Mouse (Mus musculus): ENCODE data around the gene 1700003E16Rik. TPM values are rescaled to one million over a fixed set of nuclear protein-coding genes. Genes with fewer than 3 reads are reported as not detected.

Gene 1700003E16Rik
- polyA plus RNA-seq, 1 experiment from 2014 or later = 1.6 TPM

GRCm38 (mm10) chr6:83118825-83119733, 37.1 kb upstream of the 1700003E16Rik start:
- peaks cover 80% of the 10 kb centered on the region for H3K4me1 ChIP-seq
- H3K4me2 ChIP-seq = peak overlapping the region; percentile 97
- 75% methylated on average over 14 of the region's 14 CpGs for WGBS

GRCm38 (mm10) chr6:83119734-83120051, 36.5 kb upstream of the 1700003E16Rik start:
- H3K4me2 ChIP-seq = peak overlapping the region; percentile 97
- H3K36me3 ChIP-seq = peaks cover 32% of the 10 kb centered on the region
- H3K9ac ChIP-seq = peak overlapping the region; percentile 81
- peak overlapping the region; percentile 82 for H3K4me3 ChIP-seq (replicated peaks)
- H3K4me1 ChIP-seq = peaks cover 80% of the 10 kb centered on the region
- no peak for ATAC-seq (replicated peaks; ENCODE audit: low FRiP score)
- WGBS = 71% methylated on average over 7 of the region's 7 CpGs
- H3K27ac ChIP-seq = peak overlapping the region; percentile 63
- H3K9me3 ChIP-seq (replicated peaks) = no peaks in the 10 kb centered on the region
- H3K27me3 ChIP-seq = no peaks in the 10 kb centered on the region

More at GRCm38 (mm10) chr6:83118825-83119733, 37.1 kb upstream of the 1700003E16Rik start:
- ATAC-seq (replicated peaks; ENCODE audit: low FRiP score) = no peak
- Histone ChIP-seq H3K36me3 (peaks cover 32% of the 10 kb centered on the region), H3K9ac (peak overlapping the region; percentile 81; the same call in 1 of the 2 replicates), H3K9me3 (replicated peaks) (no peaks in the 10 kb centered on the region), H3K27ac (peak overlapping the region; percentile 63), H3K4me3 (replicated peaks) (peak overlapping the region; percentile 82), H3K27me3 (no peaks in the 10 kb centered on the region)

GRCm38 (mm10) chr6:83120930-83121862, 35.0 kb upstream of the 1700003E16Rik start, which contains the start of gene Wbp1:
TSS of gene Wbp1 (minus strand) at chr6:83121559.
- H3K36me3 ChIP-seq = peaks cover 32% of the 10 kb centered on the region
- peak; percentile 94 for ATAC-seq (replicated peaks; ENCODE audit: low FRiP score)
- H3K4me1 ChIP-seq = peaks cover 77% of the 10 kb centered on the region

GRCm38 (mm10) chr6:83121863-83122710, 34.1 kb upstream of the 1700003E16Rik start:
- peak overlapping the region; percentile 80 for H3K9ac ChIP-seq
- no peaks in the 10 kb centered on the region for H3K9me3 ChIP-seq (replicated peaks)
- ATAC-seq (replicated peaks; ENCODE audit: low FRiP score) = no peak; the same call in 1 of the 2 replicates
- peak overlapping the region; percentile 97 for H3K27ac ChIP-seq
- H3K4me3 ChIP-seq (replicated peaks) = peak overlapping the region; percentile 82
- 1% methylated on average over 39 of the region's 52 CpGs for WGBS
- peaks cover 28% of the 10 kb centered on the region for H3K36me3 ChIP-seq
- H3K27me3 ChIP-seq = no peaks in the 10 kb centered on the region
- peak overlapping the region; percentile 97 for H3K4me2 ChIP-seq
- H3K4me1 ChIP-seq = peaks cover 68% of the 10 kb centered on the region

More at GRCm38 (mm10) chr6:83120930-83121862, 35.0 kb upstream of the 1700003E16Rik start, which contains the start of gene Wbp1:
- Histone ChIP-seq H3K4me3 (replicated peaks) (peak within 1 kb of the TSS; percentile 82), H3K27me3 (no peaks in the 10 kb centered on the region), H3K4me2 (peak within 1 kb of the TSS; percentile 97), H3K9me3 (replicated peaks) (no peaks in the 10 kb centered on the region), H3K9ac (peak within 1 kb of the TSS; percentile 81), H3K27ac (peak within 1 kb of the TSS; percentile 97)
- WGBS = under 1% methylated on average over 38 of the region's 38 CpGs

GRCm38 (mm10) chr6:83122961-83123360, 33.2 kb upstream of the 1700003E16Rik start:
- H3K4me1 ChIP-seq = peaks cover 59% of the 10 kb centered on the region
- H3K27me3 ChIP-seq = no peaks in the 10 kb centered on the region
- no peaks in the 10 kb centered on the region for H3K9me3 ChIP-seq (replicated peaks)
- H3K9ac ChIP-seq = no peak overlapping the region
- H3K4me3 ChIP-seq (replicated peaks) = peak overlapping the region; percentile 82
- no peak for ATAC-seq (replicated peaks; ENCODE audit: low FRiP score)
- H3K27ac ChIP-seq = peak overlapping the region; percentile 97
- peaks cover 19% of the 10 kb centered on the region for H3K36me3 ChIP-seq
- peak overlapping the region; percentile 97 for H3K4me2 ChIP-seq
- WGBS = 70% methylated on average over 5 of the region's 5 CpGs

GRCm38 (mm10) chr6:83124851-83125312, 31.3 kb upstream of the 1700003E16Rik start:
- Histone ChIP-seq H3K4me2 (peak overlapping the region; percentile 85), H3K27me3 (no peaks in the 10 kb centered on the region), H3K9me3 (replicated peaks) (no peaks in the 10 kb centered on the region), H3K9ac (peak overlapping the region; percentile 72), H3K4me3 (replicated peaks) (peak overlapping the region; percentile 74), H3K4me1 (peaks cover 40% of the 10 kb centered on the region), H3K36me3 (no peaks in the 10 kb centered on the region; the same call in 1 of the 2 replicates), H3K27ac (peak overlapping the region; percentile 72)
- peak; percentile 16 for ATAC-seq (replicated peaks; ENCODE audit: low FRiP score)
- WGBS = under 1% methylated on average over 30 of the region's 30 CpGs

GRCm38 (mm10) chr6:83125331-83125730, 30.9 kb upstream of the 1700003E16Rik start, which contains the start of gene Ino80b:
TSS of gene Ino80b (minus strand) at chr6:83125431.
- no peak for ATAC-seq (replicated peaks; ENCODE audit: low FRiP score)
- Histone ChIP-seq H3K27me3 (no peaks in the 10 kb centered on the region), H3K4me2 (peak within 1 kb of the TSS; percentile 85), H3K27ac (peak within 1 kb of the TSS; percentile 72), H3K4me3 (replicated peaks) (peak within 1 kb of the TSS; percentile 74), H3K9ac (peak within 1 kb of the TSS; percentile 72), H3K9me3 (replicated peaks) (no peaks in the 10 kb centered on the region), H3K36me3 (no peaks in the 10 kb centered on the region; the same call in 1 of the 2 replicates), H3K4me1 (peaks cover 35% of the 10 kb centered on the region)
- WGBS = 31% methylated on average over 5 of the region's 5 CpGs

GRCm38 (mm10) chr6:83127419-83127818, 28.8 kb upstream of the 1700003E16Rik start:
- WGBS = 94% methylated on average over 5 of the region's 5 CpGs
- no peak for ATAC-seq (replicated peaks; ENCODE audit: low FRiP score)
- H3K27me3 ChIP-seq = no peaks in the 10 kb centered on the region

GRCm38 (mm10) chr6:83131469-83132034, 24.7 kb upstream of the 1700003E16Rik start:
- Histone ChIP-seq H3K9ac (no peak overlapping the region), H3K36me3 (no peaks in the 10 kb centered on the region), H3K27me3 (no peaks in the 10 kb centered on the region), H3K4me1 (peaks cover 35% of the 10 kb centered on the region), H3K4me2 (no peak overlapping the region), H3K27ac (peak overlapping the region; percentile 84), H3K9me3 (replicated peaks) (no peaks in the 10 kb centered on the region), H3K4me3 (replicated peaks) (no peak overlapping the region)
- WGBS = 59% methylated on average over 6 of the region's 6 CpGs
- ATAC-seq (replicated peaks; ENCODE audit: low FRiP score) = peak; percentile 50

More at GRCm38 (mm10) chr6:83127419-83127818, 28.8 kb upstream of the 1700003E16Rik start:
- Histone ChIP-seq H3K36me3 (no peaks in the 10 kb centered on the region; the same call in 1 of the 2 replicates), H3K4me1 (peaks cover 36% of the 10 kb centered on the region), H3K27ac (no peak overlapping the region), H3K4me3 (replicated peaks) (no peak overlapping the region), H3K4me2 (no peak overlapping the region), H3K9ac (no peak overlapping the region), H3K9me3 (replicated peaks) (no peaks in the 10 kb centered on the region)

GRCm38 (mm10) chr6:83132176-83132919, 23.9 kb upstream of the 1700003E16Rik start:
- H3K4me1 ChIP-seq = peaks cover 41% of the 10 kb centered on the region
- H3K36me3 ChIP-seq = no peaks in the 10 kb centered on the region
- H3K9ac ChIP-seq = no peak overlapping the region
- H3K9me3 ChIP-seq (replicated peaks) = no peaks in the 10 kb centered on the region
- ATAC-seq (replicated peaks; ENCODE audit: low FRiP score) = no peak
- H3K27ac ChIP-seq = peak overlapping the region; percentile 84
- no peaks in the 10 kb centered on the region for H3K27me3 ChIP-seq
- no peak overlapping the region for H3K4me3 ChIP-seq (replicated peaks)
- no peak overlapping the region for H3K4me2 ChIP-seq
- WGBS = 83% methylated on average over 9 of the region's 9 CpGs
